Mouse (Mus musculus): ENCODE results near the gene Pih1d3. TPM values are rescaled to one million over a fixed set of nuclear protein-coding genes. Genes with fewer than 3 reads are reported as not detected.

The Pih1d3 gene
- polyA plus RNA-seq, 1 experiment from 2014 or later = not detected

GRCm38 (mm10) chr1:31196959-31197358, 25.7 kb upstream of the Pih1d3 start:
- ATAC-seq (no peak), DNase-seq (no peak)
- TF ChIP-seq CTCF (IDR thresholded peaks at IDR 0.05; ENCODE audit: low read depth) (no peak), EP300 (IDR thresholded peaks at IDR 0.05; ENCODE audit: low read depth) (no peak)
- Histone ChIP-seq H3K27ac (ENCODE audit: low read depth) (no peak overlapping the region), H3K4me3 (ENCODE audit: low read depth, low read length) (no peak overlapping the region), H3K9ac (replicated peaks) (no peak overlapping the region), H3K9me3 (ENCODE audit: low read length) (no peaks in the 10 kb centered on the region), H3K4me1 (ENCODE audit: insufficient read depth) (no peaks in the 10 kb centered on the region), H3K36me3 (replicated peaks; ENCODE audit: insufficient read depth, low read length) (no peaks in the 10 kb centered on the region), H3K4me2 (ENCODE audit: low read depth, low read length) (no peak overlapping the region), H3K27me3 (ENCODE audit: insufficient read depth, low read length) (no peaks in the 10 kb centered on the region)
- 83% methylated on average over 3 of the region's 3 CpGs for WGBS (ENCODE audit: insufficient replicate concordance)

DNA sequence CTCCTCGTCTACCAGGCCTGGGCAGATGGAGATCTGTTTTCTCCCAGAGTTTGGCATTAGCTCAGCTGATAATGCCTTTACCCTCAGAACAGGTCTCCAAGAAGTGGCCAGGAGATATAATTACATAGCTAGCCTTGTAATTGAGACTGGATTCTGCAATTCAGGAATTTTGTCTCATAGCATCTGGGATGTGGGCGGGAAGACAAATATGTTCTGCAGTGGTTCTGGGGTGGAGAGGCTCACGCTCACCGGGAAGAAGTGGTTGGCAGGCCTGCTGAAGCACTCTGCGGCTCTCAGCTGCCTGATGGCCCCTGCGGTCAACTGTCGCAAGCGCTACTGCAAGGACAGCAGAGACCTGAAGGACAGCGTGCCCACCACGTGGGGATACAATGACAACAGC, 18.9 kb upstream of the Pih1d3 start:
- H3K9me3 ChIP-seq (ENCODE audit: low read length) = no peaks in the 10 kb centered on the region
- H3K27me3 ChIP-seq (ENCODE audit: insufficient read depth, low read length) = no peaks in the 10 kb centered on the region
- ATAC-seq = no peak
- H3K4me1 ChIP-seq (ENCODE audit: insufficient read depth) = no peaks in the 10 kb centered on the region
- no peak overlapping the region for H3K9ac ChIP-seq (replicated peaks)
- H3K4me2 ChIP-seq (ENCODE audit: low read depth, low read length) = no peak overlapping the region
- no peaks in the 10 kb centered on the region for H3K36me3 ChIP-seq (replicated peaks; ENCODE audit: insufficient read depth, low read length)
- H3K27ac ChIP-seq (ENCODE audit: low read depth) = no peak overlapping the region
- no peak for TF ChIP-seq EP300 (IDR thresholded peaks at IDR 0.05; ENCODE audit: low read depth)
- TF ChIP-seq CTCF (IDR thresholded peaks at IDR 0.05; ENCODE audit: low read depth) = no peak
- WGBS (ENCODE audit: insufficient replicate concordance) = 86% methylated on average over 10 of the region's 10 CpGs
- DNase-seq = no peak
- H3K4me3 ChIP-seq (ENCODE audit: low read depth, low read length) = no peak overlapping the region

DNA sequence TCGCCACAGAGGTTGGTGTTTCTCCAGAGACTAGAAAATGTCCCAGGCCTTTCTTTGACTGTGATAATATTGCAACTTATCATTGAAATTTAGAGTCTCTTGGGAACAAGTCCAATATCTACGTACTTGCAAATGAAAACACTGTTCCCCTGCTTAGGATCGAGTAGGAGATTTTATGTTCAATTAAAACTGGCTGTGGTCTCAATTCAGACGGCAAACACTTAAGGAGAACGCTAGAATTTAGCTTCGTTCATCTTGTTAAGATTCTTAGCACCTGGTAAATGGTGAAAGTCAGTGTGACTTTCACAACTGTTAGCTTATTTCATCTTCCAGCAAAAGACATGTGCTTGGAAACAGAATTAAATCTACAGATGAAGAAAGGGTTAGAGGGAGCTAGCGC, 17.3 kb upstream of the Pih1d3 start:
- Histone ChIP-seq H3K4me1 (ENCODE audit: insufficient read depth) (no peaks in the 10 kb centered on the region), H3K4me2 (ENCODE audit: low read depth, low read length) (no peak overlapping the region), H3K36me3 (replicated peaks; ENCODE audit: insufficient read depth, low read length) (no peaks in the 10 kb centered on the region), H3K4me3 (ENCODE audit: low read depth, low read length) (no peak overlapping the region), H3K9ac (replicated peaks) (no peak overlapping the region), H3K27ac (ENCODE audit: low read depth) (no peak overlapping the region), H3K9me3 (ENCODE audit: low read length) (no peaks in the 10 kb centered on the region), H3K27me3 (ENCODE audit: insufficient read depth, low read length) (no peaks in the 10 kb centered on the region)
- DNase-seq = no peak
- ATAC-seq = no peak
- WGBS (ENCODE audit: insufficient replicate concordance) = 79% methylated on average over 7 of the region's 7 CpGs
- TF ChIP-seq CTCF (IDR thresholded peaks at IDR 0.05; ENCODE audit: low read depth) (no peak), EP300 (IDR thresholded peaks at IDR 0.05; ENCODE audit: low read depth) (no peak)

- H3K36me3 ChIP-seq (replicated peaks; ENCODE audit: insufficient read depth, low read length) = no peaks in the 10 kb centered on the region
- no peak overlapping the region for H3K4me3 ChIP-seq (ENCODE audit: low read depth, low read length)
- H3K4me1 ChIP-seq (ENCODE audit: insufficient read depth) = no peaks in the 10 kb centered on the region
- H3K9ac ChIP-seq (replicated peaks) = no peak overlapping the region
- no peaks in the 10 kb centered on the region for H3K9me3 ChIP-seq (ENCODE audit: low read length)
- DNase-seq (no peak), ATAC-seq (no peak)
- H3K27me3 ChIP-seq (ENCODE audit: insufficient read depth, low read length) = no peaks in the 10 kb centered on the region
- H3K27ac ChIP-seq (ENCODE audit: low read depth) = no peak overlapping the region
- WGBS (ENCODE audit: insufficient replicate concordance) = 48% methylated on average over 3 of the region's 3 CpGs
- TF ChIP-seq CTCF (IDR thresholded peaks at IDR 0.05; ENCODE audit: low read depth) (no peak), EP300 (IDR thresholded peaks at IDR 0.05; ENCODE audit: low read depth) (no peak)
- no peak overlapping the region for H3K4me2 ChIP-seq (ENCODE audit: low read depth, low read length)
Observed at GRCm38 (mm10) chr1:31205770-31206169, 16.9 kb upstream of the Pih1d3 start.

DNA sequence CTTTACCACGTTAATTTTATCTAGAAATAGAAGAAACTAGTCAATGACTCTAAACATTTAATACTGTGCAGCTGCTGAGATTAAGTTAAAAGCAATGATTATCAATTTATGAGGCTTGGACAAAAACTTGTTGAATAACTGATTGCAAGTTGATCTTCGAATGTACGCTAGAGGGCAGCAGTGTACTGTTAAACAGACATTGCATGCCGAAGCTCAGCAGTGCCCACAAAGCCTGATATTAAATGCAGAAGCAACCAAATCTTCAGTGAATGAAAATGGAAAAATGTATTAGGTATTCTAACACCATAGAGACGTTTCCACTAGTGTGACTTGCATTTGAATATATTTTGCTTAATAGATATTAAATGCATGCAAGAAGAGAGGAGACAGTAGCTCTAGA, 12.5 kb upstream of the Pih1d3 start:
- no peak for TF ChIP-seq EP300 (IDR thresholded peaks at IDR 0.05; ENCODE audit: low read depth)
- TF ChIP-seq CTCF (IDR thresholded peaks at IDR 0.05; ENCODE audit: low read depth) = peak; percentile 75
- H3K9me3 ChIP-seq (ENCODE audit: low read length) = no peaks in the 10 kb centered on the region
- H3K36me3 ChIP-seq (replicated peaks; ENCODE audit: insufficient read depth, low read length) = no peaks in the 10 kb centered on the region
- ATAC-seq (no peak), DNase-seq (peak; percentile 22)
- H3K4me2 ChIP-seq (ENCODE audit: low read depth, low read length) = no peak overlapping the region
- WGBS (ENCODE audit: insufficient replicate concordance) = 2% methylated on average over 5 of the region's 5 CpGs
- no peaks in the 10 kb centered on the region for H3K4me1 ChIP-seq (ENCODE audit: insufficient read depth)
- no peak overlapping the region for H3K27ac ChIP-seq (ENCODE audit: low read depth)
- H3K27me3 ChIP-seq (ENCODE audit: insufficient read depth, low read length) = no peaks in the 10 kb centered on the region
- no peak overlapping the region for H3K9ac ChIP-seq (replicated peaks)
- H3K4me3 ChIP-seq (ENCODE audit: low read depth, low read length) = no peak overlapping the region

GRCm38 (mm10) chr1:31214831-31215230, 7.8 kb upstream of the Pih1d3 start:
- no peak overlapping the region for H3K4me3 ChIP-seq (ENCODE audit: low read depth, low read length)
- H3K27me3 ChIP-seq (ENCODE audit: insufficient read depth, low read length) = no peaks in the 10 kb centered on the region
- DNase-seq = no peak
- no peaks in the 10 kb centered on the region for H3K36me3 ChIP-seq (replicated peaks; ENCODE audit: insufficient read depth, low read length)
- no peak overlapping the region for H3K4me2 ChIP-seq (ENCODE audit: low read depth, low read length)
- no peaks in the 10 kb centered on the region for H3K4me1 ChIP-seq (ENCODE audit: insufficient read depth)
- ATAC-seq = no peak
- no peak for TF ChIP-seq EP300 (IDR thresholded peaks at IDR 0.05; ENCODE audit: low read depth)
- no peak for TF ChIP-seq CTCF (IDR thresholded peaks at IDR 0.05; ENCODE audit: low read depth)
- WGBS (ENCODE audit: insufficient replicate concordance) = 74% methylated on average over 1 of the region's 1 CpGs
- H3K9me3 ChIP-seq (ENCODE audit: low read length) = no peaks in the 10 kb centered on the region
- H3K27ac ChIP-seq (ENCODE audit: low read depth) = no peak overlapping the region
- no peak overlapping the region for H3K9ac ChIP-seq (replicated peaks)
